Mouse (Mus musculus) kidney, embryonic 14.5 days (tissue): ENCODE data around the gene 4931428F04Rik. TPM values are rescaled to one million over a fixed set of nuclear protein-coding genes. Genes with fewer than 3 reads are reported as not detected.
A peak's percentile ranks its signal among the peaks of the same experiment; 100 is the strongest.

Source experiments
- ATAC-seq: fragments of 200-750 bp; cut with Nextera tagmentation; 2 replicates; pipeline ENCODE4 v1.8.0; 2017; ENCODE audit warnings: moderate number of reproducible peaks, mild to moderate bottlenecking, moderate TSS enrichment, moderate library complexity; ENCODE audit not compliant: low FRiP score, low TSS enrichment
- H3K27ac ChIP-seq: fragments of 300-500 bp; sonication (generic); 2 replicates; pipeline ENCODE4 v1.5.1; 2014; ENCODE audit warnings: low read depth, mild to moderate bottlenecking, low read length, moderate library complexity, mixed read lengths
- H3K27me3 ChIP-seq: fragments of 300-500 bp; sonication (generic); 2 replicates; pipeline ENCODE4 v1.6.1; 2014; ENCODE audit warnings: mild to moderate bottlenecking, low read length; ENCODE audit not compliant: control insufficient read depth, insufficient read depth
- H3K36me3 ChIP-seq: fragments of 300-500 bp; sonication (generic); 2 replicates; pipeline ENCODE4 v1.6.1; 2014; ENCODE audit warnings: low read length, mixed read lengths; ENCODE audit not compliant: control insufficient read depth, insufficient read depth
- H3K4me1 ChIP-seq: fragments of 300-500 bp; sonication (generic); 2 replicates; pipeline ENCODE4 v1.6.1; 2014; ENCODE audit warnings: low read length, mixed read lengths; ENCODE audit not compliant: control insufficient read depth, insufficient read depth
- H3K4me2 ChIP-seq: fragments of 300-500 bp; sonication (generic); replicated peaks from 2 replicates; pipeline ENCODE4 v1.6.1; 2014; ENCODE audit warnings: low read depth, mild to moderate bottlenecking, low read length
- H3K4me3 ChIP-seq: fragments of 300-500 bp; sonication (generic); 2 replicates; pipeline ENCODE4 v1.5.1; 2014; ENCODE audit warnings: mild to moderate bottlenecking, low read length
- H3K9ac ChIP-seq: fragments of 300-500 bp; sonication (generic); 2 replicates; pipeline ENCODE4 v1.6.1; 2014; ENCODE audit warnings: low read depth, mild to moderate bottlenecking, low read length, moderate library complexity
- H3K9me3 ChIP-seq: fragments of 300-500 bp; sonication (generic); 2 replicates; pipeline ENCODE4 v1.6.1; 2016; ENCODE audit warnings: low read length; ENCODE audit not compliant: control insufficient read depth
- WGBS: fragments of 180-500 bp; shearing (Covaris S2); extraction: QIAGEN DNeasy Blood & Tissue Kit; methylation state at CpG from one replicate; pipeline ENCODE4 v1.1.7; 2014; 5-methylcytosine and 5-hydroxymethylcytosine counted together
- polyA plus RNA-seq: library from polyadenylated mRNA; unstranded; fragments of >200 nt; fragmentation: Nextera tagmentation; extraction: Ambion mirVana; gene quantifications from 2 replicates; pipeline ENCODE4 v1.2.1, GENCODE M21; 2014

The 4931428F04Rik gene
- polyA plus RNA-seq, 1 experiment from 2014 or later = 10.4 TPM

DNA sequence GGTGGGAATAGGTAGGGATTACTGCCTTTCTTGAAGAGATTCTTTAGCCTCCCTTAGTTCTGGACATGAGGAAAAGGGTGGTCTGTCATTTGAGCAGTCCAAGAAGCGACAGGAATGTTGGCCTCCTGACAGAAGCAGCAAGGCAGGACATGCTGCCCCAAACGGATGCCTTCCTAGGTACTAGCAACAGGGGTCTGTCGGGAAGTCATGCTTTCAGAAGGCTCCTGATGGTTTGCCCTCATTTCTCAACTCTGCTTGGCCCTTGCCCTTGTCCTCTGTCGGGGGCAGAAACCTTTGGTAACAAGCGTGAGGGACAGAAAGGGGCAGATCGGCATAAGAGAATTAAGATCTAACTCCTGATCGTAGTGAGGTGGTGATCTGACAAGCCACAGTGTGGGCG is 20.5 kb upstream of the 4931428F04Rik start:
- Histone ChIP-seq H3K4me2 (no peak overlapping the region), H3K9me3 (no peaks in the 10 kb centered on the region), H3K36me3 (peaks cover 52% of the 10 kb centered on the region), H3K27me3 (no peaks in the 10 kb centered on the region), H3K4me1 (peaks cover 11% of the 10 kb centered on the region; the same call in 1 of the 2 replicates), H3K4me3 (no peak overlapping the region), H3K9ac (no peak overlapping the region), H3K27ac (no peak overlapping the region)
- ATAC-seq = no peak
- 89% methylated on average over 8 of the region's 8 CpGs for WGBS

- H3K27me3 ChIP-seq = no peaks in the 10 kb centered on the region
- H3K27ac ChIP-seq = no peak overlapping the region
- H3K9ac ChIP-seq = no peak overlapping the region
- H3K4me2 ChIP-seq = no peak overlapping the region
- peaks cover 50% of the 10 kb centered on the region for H3K36me3 ChIP-seq
- no peaks in the 10 kb centered on the region for H3K9me3 ChIP-seq
- H3K4me3 ChIP-seq = no peak overlapping the region
- H3K4me1 ChIP-seq = peaks cover 18% of the 10 kb centered on the region; the same call in 1 of the 2 replicates
- no peak for ATAC-seq
- 75% methylated on average over 15 of the region's 15 CpGs for WGBS
Observed at GRCm38 (mm10) chr8:105309142-105309847, 19.6 kb upstream of the 4931428F04Rik start.

- peaks cover 18% of the 10 kb centered on the region; the same call in 1 of the 2 replicates for H3K4me1 ChIP-seq
- no peak overlapping the region for H3K27ac ChIP-seq
- peaks cover 50% of the 10 kb centered on the region for H3K36me3 ChIP-seq
- WGBS = 94% methylated on average over 10 of the region's 10 CpGs
- H3K27me3 ChIP-seq = no peaks in the 10 kb centered on the region
- no peaks in the 10 kb centered on the region for H3K9me3 ChIP-seq
- H3K9ac ChIP-seq = no peak overlapping the region
- H3K4me3 ChIP-seq = no peak overlapping the region
- no peak for ATAC-seq
- no peak overlapping the region for H3K4me2 ChIP-seq
Observed at GRCm38 (mm10) chr8:105308428-105308827, 18.8 kb upstream of the 4931428F04Rik start.

- no peak overlapping the region for H3K27ac ChIP-seq
- H3K9ac ChIP-seq = no peak overlapping the region
- no peak overlapping the region for H3K4me3 ChIP-seq
- no peaks in the 10 kb centered on the region for H3K27me3 ChIP-seq
- no peak overlapping the region for H3K4me2 ChIP-seq
- H3K4me1 ChIP-seq = peaks cover 18% of the 10 kb centered on the region; the same call in 1 of the 2 replicates
- H3K9me3 ChIP-seq = no peaks in the 10 kb centered on the region
- WGBS = 93% methylated on average over 13 of the region's 13 CpGs
- ATAC-seq = no peak
- H3K36me3 ChIP-seq = peaks cover 48% of the 10 kb centered on the region
Observed at GRCm38 (mm10) chr8:105307670-105308069, 18.0 kb upstream of the 4931428F04Rik start.

DNA sequence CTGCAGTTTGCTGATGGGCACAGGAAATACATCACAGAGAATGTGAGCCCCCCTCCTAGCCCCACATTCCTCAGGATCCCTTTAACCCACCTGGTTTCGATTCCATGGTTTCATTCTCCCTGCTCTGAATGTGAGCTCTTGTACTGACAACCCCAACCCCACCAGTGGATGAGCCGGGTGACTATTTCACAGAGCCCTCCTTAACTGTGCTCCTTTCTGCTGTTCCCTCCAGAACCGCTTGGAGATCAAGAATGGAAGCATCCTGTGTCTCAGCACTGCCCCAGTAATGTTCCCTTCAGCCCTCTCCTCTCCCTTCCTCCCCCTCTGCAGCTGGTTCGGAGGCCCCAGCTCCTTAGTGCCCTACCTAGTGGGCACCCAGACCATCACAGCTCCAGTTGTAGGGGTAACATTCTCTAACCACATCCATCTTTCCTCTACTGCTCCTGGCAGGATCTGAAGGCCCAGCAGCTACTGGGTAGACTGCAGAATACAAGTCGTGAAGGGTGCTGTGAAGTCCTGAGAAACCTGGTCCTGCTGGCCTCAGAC is 16.6 kb upstream of the 4931428F04Rik start:
- WGBS = 47% methylated on average over 5 of the region's 5 CpGs
- Histone ChIP-seq H3K4me1 (peaks cover 18% of the 10 kb centered on the region; the same call in 1 of the 2 replicates), H3K36me3 (peaks cover 54% of the 10 kb centered on the region)

DNA sequence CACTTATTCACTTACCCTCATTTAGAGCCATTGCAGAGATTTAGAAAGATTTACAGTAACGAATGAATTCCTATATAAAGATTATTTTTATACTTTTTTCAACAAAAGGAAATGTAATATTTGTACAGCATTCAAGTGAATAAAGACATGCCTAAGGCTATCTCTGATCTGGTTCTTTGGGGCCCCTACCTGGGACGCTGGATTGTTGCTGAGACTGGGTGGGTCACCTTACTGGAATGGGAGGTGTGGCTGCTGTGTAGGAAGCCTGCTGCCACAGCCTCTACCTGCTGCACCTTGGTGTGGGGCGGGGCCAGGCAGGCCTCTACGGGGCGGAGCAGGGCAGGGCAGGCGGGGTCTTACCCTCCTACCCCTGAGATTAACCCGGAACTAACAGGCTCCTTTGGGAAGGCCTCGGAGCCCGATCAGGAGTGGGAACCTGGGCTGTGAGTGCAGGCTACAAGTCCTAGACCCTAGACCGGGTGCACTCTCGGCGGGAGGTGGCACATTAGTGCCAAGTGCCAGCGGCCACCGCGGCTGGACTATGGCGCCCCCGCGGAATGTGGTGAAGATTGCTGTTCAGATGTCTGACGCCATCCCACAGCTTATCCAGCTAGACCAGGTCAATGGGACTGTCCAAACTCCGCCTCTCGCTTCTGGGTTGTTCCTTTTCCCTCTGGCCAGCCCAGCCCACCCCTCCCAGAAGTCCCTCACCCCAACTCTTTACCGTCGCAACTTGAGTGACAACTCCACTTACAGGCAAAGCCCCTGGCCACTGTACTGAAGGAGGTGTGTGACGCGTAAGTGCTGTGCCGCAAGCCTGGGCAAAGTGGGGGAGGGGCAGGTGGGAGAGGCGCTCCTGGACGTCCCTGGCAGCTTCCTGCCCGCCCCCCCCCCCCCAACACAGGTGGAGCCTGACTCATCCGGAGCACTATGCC is 15.8 kb upstream of the 4931428F04Rik start, which contains the start of gene Elmo3:
Gene Elmo3 (plus strand): TSS at position 391 of the 935 bp plus-strand sequence.
- Histone ChIP-seq H3K4me1 (peaks cover 18% of the 10 kb centered on the region; the same call in 1 of the 2 replicates), H3K9me3 (no peaks in the 10 kb centered on the region), H3K27me3 (no peaks in the 10 kb centered on the region), H3K9ac (peak within 1 kb of the TSS; percentile 60), H3K27ac (peak within 1 kb of the TSS; percentile 69), H3K4me2 (peak within 1 kb of the TSS; percentile 72), H3K4me3 (peak within 1 kb of the TSS; percentile 38), H3K36me3 (peaks cover 60% of the 10 kb centered on the region)
- WGBS = 4% methylated on average over 30 of the region's 30 CpGs
- peak; percentile 87 for ATAC-seq

More for the DNA sequence above, 16.6 kb upstream of the 4931428F04Rik start:
- Histone ChIP-seq H3K27ac (peak overlapping the region; percentile 69; the same call in 1 of the 2 replicates), H3K9ac (peak overlapping the region; percentile 60; the same call in 1 of the 2 replicates), H3K9me3 (no peaks in the 10 kb centered on the region), H3K27me3 (no peaks in the 10 kb centered on the region), H3K4me2 (peak overlapping the region; percentile 72), H3K4me3 (peak overlapping the region; percentile 38)
- peak; percentile 38 for ATAC-seq

DNA sequence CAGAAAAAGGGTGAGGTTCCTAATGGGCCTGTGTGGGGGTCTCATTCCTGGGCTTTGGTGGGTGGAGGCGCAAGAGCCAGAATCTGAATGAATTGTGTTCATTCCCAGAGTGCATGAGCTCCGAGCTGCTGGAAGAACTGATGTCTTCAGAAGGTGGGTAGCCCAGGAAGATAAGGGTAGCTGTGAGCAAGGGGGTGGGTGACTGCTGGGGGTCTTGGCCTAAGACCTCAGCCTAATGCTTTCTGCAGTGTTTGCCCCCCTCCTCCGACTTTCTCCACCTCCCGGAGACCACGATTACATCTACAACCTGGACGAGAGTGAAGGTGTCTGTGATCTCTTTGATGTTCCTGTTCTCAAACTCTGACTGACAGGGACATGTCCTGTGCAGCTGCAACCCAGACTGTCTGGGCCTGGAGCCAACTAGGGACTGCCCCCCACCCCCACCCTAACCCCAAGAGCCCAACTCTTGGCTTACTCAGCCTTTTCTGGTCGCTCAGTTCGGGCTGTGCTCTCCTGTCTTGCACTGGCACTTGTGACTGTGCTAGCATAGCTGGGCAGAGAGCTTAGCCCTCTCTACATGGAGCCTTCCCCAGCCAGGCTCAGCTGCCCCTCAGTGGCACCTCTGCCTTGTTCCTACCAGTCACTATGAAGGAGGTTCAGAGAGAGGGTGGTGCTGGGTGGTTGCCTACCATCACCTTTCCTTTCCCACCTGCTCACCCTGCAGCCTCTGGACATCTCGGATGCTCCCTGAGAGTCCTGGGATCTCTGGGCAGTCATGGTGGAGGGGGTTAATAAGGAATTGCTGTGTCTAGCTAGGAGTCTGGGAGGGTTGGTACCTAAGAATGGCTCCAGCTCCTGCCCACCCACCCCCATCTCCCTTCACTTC is 14.9 kb upstream of the 4931428F04Rik start:
- no peaks in the 10 kb centered on the region for H3K27me3 ChIP-seq
- peak overlapping the region; percentile 55 for H3K27ac ChIP-seq
- no peak overlapping the region for H3K4me3 ChIP-seq
- no peaks in the 10 kb centered on the region for H3K9me3 ChIP-seq
- no peak overlapping the region for H3K4me2 ChIP-seq
- H3K36me3 ChIP-seq = peaks cover 69% of the 10 kb centered on the region
- H3K9ac ChIP-seq = no peak overlapping the region
- 75% methylated on average over 9 of the region's 9 CpGs for WGBS
- H3K4me1 ChIP-seq = peaks cover 18% of the 10 kb centered on the region; the same call in 1 of the 2 replicates
- peak; percentile 10 for ATAC-seq

DNA sequence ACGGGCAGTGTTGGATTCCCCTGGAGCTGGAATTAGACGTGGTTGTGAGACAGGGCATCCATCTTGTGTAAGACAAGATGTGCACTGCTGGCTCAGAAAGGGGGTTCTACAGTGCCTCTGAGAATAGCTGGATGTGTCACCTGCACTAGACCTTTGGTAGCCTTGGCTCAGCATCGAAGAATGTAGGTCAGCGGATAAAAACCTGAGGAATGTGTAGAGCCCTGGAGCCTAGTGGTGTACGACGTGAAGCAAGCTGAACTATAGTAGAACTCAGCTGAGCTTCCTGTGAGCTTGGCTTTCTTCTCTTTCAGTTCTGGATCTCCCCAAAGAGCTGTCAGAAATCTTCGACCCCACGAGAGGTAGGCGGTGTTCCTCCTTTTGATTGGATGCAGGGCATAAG is 14.2 kb upstream of the 4931428F04Rik start:
- no peaks in the 10 kb centered on the region for H3K9me3 ChIP-seq
- peaks cover 68% of the 10 kb centered on the region for H3K36me3 ChIP-seq
- ATAC-seq = no peak
- no peaks in the 10 kb centered on the region for H3K27me3 ChIP-seq
- no peak overlapping the region for H3K4me3 ChIP-seq
- H3K4me1 ChIP-seq = peaks cover 20% of the 10 kb centered on the region; the same call in 1 of the 2 replicates
- H3K9ac ChIP-seq = no peak overlapping the region
- H3K4me2 ChIP-seq = no peak overlapping the region
- H3K27ac ChIP-seq = no peak overlapping the region
- 84% methylated on average over 9 of the region's 9 CpGs for WGBS
